Mouse (Mus musculus): ENCODE measurements at regions not wholly inside any gene's neighbourhood (a gene's known extent, or its start where the extent isn't known, plus 50 kb on each side); places are given as distances from the start of the nearest gene placed in this dataset.
"Not testable (repeated sequence)": the region's sequence is repeated elsewhere in the genome, so short reads cannot be mapped to it uniquely, and the experiment has no call there.

- DNase-seq, result no peak
Measured at GRCm38 (mm10) chr2:64440961-64441360, 343.1 kb upstream of the Fign start.

GRCm38 (mm10) chr2:64417129-64417528 is 319.3 kb upstream of the Fign start:
- not testable (repeated sequence) for DNase-seq

- no peak for DNase-seq
Measured at GRCm38 (mm10) chr2:64413846-64414245, 316.0 kb upstream of the Fign start.

- no peak for DNase-seq
Measured at GRCm38 (mm10) chr2:64413263-64413662, 315.4 kb upstream of the Fign start.

- peak in 1 of 2 experiments; percentile 7 for DNase-seq
Measured at GRCm38 (mm10) chr2:64395946-64396345, 298.1 kb upstream of the Fign start.

GRCm38 (mm10) chr2:64394619-64395294 is 296.9 kb upstream of the Fign start:
- no peak for DNase-seq

- DNase-seq, result no peak
Measured at GRCm38 (mm10) chr2:64394199-64394598, 296.4 kb upstream of the Fign start.

GRCm38 (mm10) chr2:64369791-64370190 is 272.0 kb upstream of the Fign start:
- no peak for DNase-seq

GRCm38 (mm10) chr2:64367188-64367587 is 269.4 kb upstream of the Fign start:
- DNase-seq, result no peak

GRCm38 (mm10) chr2:64366528-64366927 is 268.7 kb upstream of the Fign start:
- no peak for DNase-seq

- DNase-seq, result no peak
Measured at GRCm38 (mm10) chr2:64356286-64356685, 258.4 kb upstream of the Fign start.

GRCm38 (mm10) chr2:64325499-64325898 is 227.7 kb upstream of the Fign start:
- no peak for DNase-seq
